Mouse (Mus musculus) forebrain, embryonic 10.5 days (tissue): Measurements from ENCODE around the gene Dirc2. TPM values are rescaled to one million over a fixed set of nuclear protein-coding genes. Genes with fewer than 3 reads are reported as not detected.

Source experiments
- DNase-seq: peaks from one replicate; pipeline ENCODE4 v3.0.0-alpha.2; 2017; ENCODE audit warnings: low spot score; ENCODE audit errors: extremely low spot score
- H3K27ac ChIP-seq: fragments of 300-500 bp; sonication (generic); 2 replicates; pipeline ENCODE4 v1.5.1; 2016; ENCODE audit warnings: mild to moderate bottlenecking
- H3K27me3 ChIP-seq: fragments of 300-500 bp; sonication (generic); 2 replicates; pipeline ENCODE4 v1.6.1; 2016; ENCODE audit warnings: mild to moderate bottlenecking; ENCODE audit not compliant: poor library complexity, severe bottlenecking
- H3K36me3 ChIP-seq: fragments of 300-500 bp; sonication (generic); replicated peaks from 2 replicates; pipeline ENCODE4 v1.6.1; 2016; ENCODE audit warnings: mild to moderate bottlenecking, moderate library complexity
- H3K4me1 ChIP-seq: fragments of 300-500 bp; sonication (generic); 2 replicates; pipeline ENCODE4 v1.6.1; 2016
- H3K4me3 ChIP-seq: fragments of 300-500 bp; sonication (generic); 2 replicates; pipeline ENCODE4 v1.5.1; 2016; ENCODE audit warnings: mild to moderate bottlenecking, moderate library complexity
- H3K9me3 ChIP-seq: fragments of 300-500 bp; sonication (generic); 2 replicates; pipeline ENCODE4 v1.6.1; 2016; ENCODE audit warnings: mild to moderate bottlenecking, moderate library complexity
- WGBS: fragments of 180-500 bp; shearing (Covaris S2); methylation state at CpG from one replicate; pipeline ENCODE4 v1.1.7; 2016; 5-methylcytosine and 5-hydroxymethylcytosine counted together
- polyA plus RNA-seq: library from polyadenylated mRNA; unstranded; fragments of >200 nt; fragmentation: Nextera tagmentation; extraction: Ambion mirVana; gene quantifications from 2 replicates; pipeline ENCODE4 v1.2.1, GENCODE M21; 2016

Gene Dirc2
- polyA plus RNA-seq, 1 experiment from 2014 or later: 10.4 TPM

DNA sequence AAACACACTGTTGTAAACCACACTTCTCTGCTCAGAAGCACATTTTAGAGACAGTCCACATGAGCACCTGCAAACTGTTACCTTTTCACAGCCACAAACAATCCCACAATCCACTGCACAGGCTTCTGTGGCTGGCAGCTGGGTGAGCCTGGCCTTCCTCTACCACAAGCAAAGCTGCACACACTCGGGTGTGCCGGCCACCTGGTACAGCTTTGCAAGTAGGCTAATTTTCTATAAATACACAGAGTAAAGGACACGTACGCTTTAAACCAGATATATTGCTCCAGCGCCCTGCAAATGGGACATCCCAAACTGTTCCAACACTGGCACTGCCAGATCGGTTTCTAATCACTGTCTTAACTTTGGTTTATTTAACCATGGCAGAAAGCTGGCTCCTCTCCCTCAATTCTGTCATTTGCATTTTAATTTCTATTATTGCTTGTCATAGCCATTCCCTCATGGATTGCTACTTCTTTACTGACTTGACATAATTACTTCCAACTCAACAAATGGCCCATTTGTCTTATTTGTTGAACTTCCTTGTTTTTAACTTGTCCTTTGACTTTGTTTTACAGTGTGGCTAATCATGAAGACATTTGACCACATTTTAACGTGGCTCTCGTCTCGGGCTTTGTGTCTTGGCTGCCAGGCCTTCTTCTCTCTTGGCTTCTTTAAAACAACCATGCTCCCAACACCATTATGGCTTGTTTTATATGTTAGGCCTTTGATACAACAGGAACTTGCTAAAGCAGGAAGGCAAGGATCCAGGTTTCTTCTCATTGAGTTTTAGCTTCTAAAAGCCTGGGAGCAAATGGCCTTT, 21.5 kb downstream of the Dirc2 start:
- 94% methylated on average over 9 of the region's 9 CpGs for WGBS

GRCm38 (mm10) chr16:35742251-35742937, 26.8 kb downstream of the Dirc2 start:
- no peak for DNase-seq
- H3K9me3 ChIP-seq: no peaks in the 10 kb centered on the region
- H3K27me3 ChIP-seq: no peaks in the 10 kb centered on the region
- no peak overlapping the region for H3K27ac ChIP-seq
- no peak overlapping the region for H3K4me3 ChIP-seq
- whole genome bisulfite sequencing: 91% methylated on average over 12 of the region's 12 CpGs
- no peaks in the 10 kb centered on the region for H3K36me3 ChIP-seq
- peaks cover 9% of the 10 kb centered on the region for H3K4me1 ChIP-seq

More for the DNA sequence above, 21.5 kb downstream of the Dirc2 start:
- Histone ChIP-seq H3K36me3 (no peaks in the 10 kb centered on the region), H3K27me3 (no peaks in the 10 kb centered on the region), H3K9me3 (no peaks in the 10 kb centered on the region), H3K4me3 (no peak overlapping the region), H3K27ac (no peak overlapping the region), H3K4me1 (0 out of 2 replicates have a peak, but pooled peaks cover 4% of the 10 kb centered on the region)
- DNase-seq: no peak

- peaks cover 15% of the 10 kb centered on the region for H3K4me1 ChIP-seq
- no peak for DNase-seq
- H3K4me3 ChIP-seq: no peak overlapping the region
- H3K27ac ChIP-seq: no peak overlapping the region
- no peaks in the 10 kb centered on the region for H3K27me3 ChIP-seq
- WGBS: 93% methylated on average over 5 of the region's 5 CpGs
- no peaks in the 10 kb centered on the region for H3K9me3 ChIP-seq
- H3K36me3 ChIP-seq: no peaks in the 10 kb centered on the region
Observed at GRCm38 (mm10) chr16:35741621-35742020, 27.5 kb downstream of the Dirc2 start.

DNA sequence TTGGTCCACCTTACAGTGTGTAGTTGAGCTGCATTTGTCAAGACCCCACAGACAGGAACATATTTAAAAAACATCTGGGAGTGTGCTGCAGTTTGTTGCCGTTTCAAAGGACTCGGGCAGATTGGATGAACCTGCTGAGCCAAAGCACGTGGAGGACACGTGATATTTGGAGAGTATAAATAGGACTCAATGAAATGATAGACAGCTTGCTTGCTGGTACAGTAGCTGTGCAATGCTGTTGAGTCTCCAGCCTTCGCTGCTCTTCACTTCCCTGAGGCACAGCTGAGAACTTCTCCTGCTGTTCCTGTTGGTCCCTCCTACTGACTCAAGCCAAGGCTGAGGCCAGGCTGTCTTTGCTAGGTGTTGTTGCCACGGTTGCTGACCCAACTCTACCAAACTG, 28.2 kb downstream of the Dirc2 start:
- Histone ChIP-seq H3K36me3 (no peaks in the 10 kb centered on the region), H3K27ac (no peak overlapping the region)
- 90% methylated on average over 6 of the region's 6 CpGs for WGBS

GRCm38 (mm10) chr16:35740357-35740756, 28.8 kb downstream of the Dirc2 start:
- WGBS: 86% methylated on average over 12 of the region's 12 CpGs
- H3K4me1 ChIP-seq: peaks cover 16% of the 10 kb centered on the region
- H3K27me3 ChIP-seq: no peaks in the 10 kb centered on the region
- no peaks in the 10 kb centered on the region for H3K9me3 ChIP-seq
- no peaks in the 10 kb centered on the region for H3K36me3 ChIP-seq
- no peak overlapping the region for H3K27ac ChIP-seq
- no peak overlapping the region for H3K4me3 ChIP-seq
- no peak for DNase-seq

More for the DNA sequence above, 28.2 kb downstream of the Dirc2 start:
- Histone ChIP-seq H3K4me3 (no peak overlapping the region), H3K9me3 (no peaks in the 10 kb centered on the region), H3K4me1 (peaks cover 16% of the 10 kb centered on the region), H3K27me3 (no peaks in the 10 kb centered on the region)
- no peak for DNase-seq

DNA sequence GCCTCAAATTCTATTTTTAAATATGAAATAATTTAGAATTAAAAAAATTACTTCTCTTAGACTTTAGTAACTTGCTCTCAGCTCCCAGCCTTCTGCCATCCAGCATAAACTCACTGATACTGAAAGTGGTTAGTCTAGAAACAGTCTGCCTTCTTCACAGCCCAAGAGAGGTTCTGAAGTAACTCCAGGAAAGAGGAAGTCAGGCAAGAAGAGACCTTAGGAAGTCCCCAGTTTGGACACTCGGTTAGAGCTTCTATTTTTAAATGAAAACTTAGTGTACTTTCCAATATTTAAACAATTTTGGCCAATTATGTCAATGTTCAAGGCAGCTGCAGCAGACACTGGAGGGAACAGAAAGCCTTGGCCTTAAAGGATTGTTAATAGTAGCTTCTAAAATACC, 29.6 kb downstream of the Dirc2 start:
- WGBS: 75% methylated on average over 1 of the region's 1 CpGs
- H3K36me3 ChIP-seq: no peaks in the 10 kb centered on the region
- H3K4me3 ChIP-seq: no peak overlapping the region
- H3K27me3 ChIP-seq: no peaks in the 10 kb centered on the region
- no peak for DNase-seq
- peaks cover 16% of the 10 kb centered on the region for H3K4me1 ChIP-seq
- H3K9me3 ChIP-seq: no peaks in the 10 kb centered on the region
- H3K27ac ChIP-seq: no peak overlapping the region

GRCm38 (mm10) chr16:35738096-35738767, 30.9 kb downstream of the Dirc2 start:
- H3K27me3 ChIP-seq: no peaks in the 10 kb centered on the region
- no peak for DNase-seq

GRCm38 (mm10) chr16:35734038-35734437, 35.1 kb downstream of the Dirc2 start:
- Histone ChIP-seq H3K9me3 (no peaks in the 10 kb centered on the region), H3K27ac (no peak overlapping the region), H3K27me3 (no peaks in the 10 kb centered on the region), H3K4me1 (peaks cover 21% of the 10 kb centered on the region), H3K4me3 (no peak overlapping the region), H3K36me3 (no peaks in the 10 kb centered on the region)
- DNase-seq: peak; percentile 66
- WGBS: 16% methylated on average over 6 of the region's 6 CpGs

More at GRCm38 (mm10) chr16:35738096-35738767, 30.9 kb downstream of the Dirc2 start:
- Histone ChIP-seq H3K4me3 (no peak overlapping the region), H3K4me1 (peaks cover 16% of the 10 kb centered on the region), H3K27ac (no peak overlapping the region), H3K36me3 (no peaks in the 10 kb centered on the region), H3K9me3 (no peaks in the 10 kb centered on the region)
- 58% methylated on average over 7 of the region's 7 CpGs for WGBS

GRCm38 (mm10) chr16:35732096-35732495, 37.1 kb downstream of the Dirc2 start:
- H3K27me3 ChIP-seq: no peaks in the 10 kb centered on the region
- H3K27ac ChIP-seq: no peak overlapping the region
- no peaks in the 10 kb centered on the region for H3K9me3 ChIP-seq
- H3K36me3 ChIP-seq: peaks cover 5% of the 10 kb centered on the region; the same call in 1 of the 2 replicates
- H3K4me3 ChIP-seq: no peak overlapping the region
- H3K4me1 ChIP-seq: peaks cover 11% of the 10 kb centered on the region
- 95% methylated on average over 7 of the region's 7 CpGs for WGBS
- DNase-seq: no peak

GRCm38 (mm10) chr16:35729151-35729738, 39.9 kb downstream of the Dirc2 start:
- peaks cover 5% of the 10 kb centered on the region for H3K4me1 ChIP-seq
- WGBS: 80% methylated on average over 8 of the region's 8 CpGs
- H3K4me3 ChIP-seq: no peak overlapping the region
- no peaks in the 10 kb centered on the region for H3K27me3 ChIP-seq
- H3K36me3 ChIP-seq: peaks cover 5% of the 10 kb centered on the region; the same call in 1 of the 2 replicates
- H3K27ac ChIP-seq: peak overlapping the region; percentile 61; the same call in 1 of the 2 replicates
- no peaks in the 10 kb centered on the region for H3K9me3 ChIP-seq
- DNase-seq: no peak

GRCm38 (mm10) chr16:35726601-35727000, 42.6 kb downstream of the Dirc2 start:
- peaks cover 7% of the 10 kb centered on the region for H3K36me3 ChIP-seq
- H3K27ac ChIP-seq: no peak overlapping the region
- peaks cover 5% of the 10 kb centered on the region for H3K4me1 ChIP-seq
- WGBS: 85% methylated on average over 2 of the region's 2 CpGs
- no peak for DNase-seq
- H3K27me3 ChIP-seq: no peaks in the 10 kb centered on the region
- H3K4me3 ChIP-seq: no peak overlapping the region
- H3K9me3 ChIP-seq: no peaks in the 10 kb centered on the region

- no peaks in the 10 kb centered on the region for H3K9me3 ChIP-seq
- peaks cover 7% of the 10 kb centered on the region for H3K36me3 ChIP-seq
- 85% methylated on average over 6 of the region's 6 CpGs for WGBS
- H3K27me3 ChIP-seq: no peaks in the 10 kb centered on the region
- H3K4me3 ChIP-seq: no peak overlapping the region
- H3K27ac ChIP-seq: no peak overlapping the region
- H3K4me1 ChIP-seq: peaks cover 4% of the 10 kb centered on the region
- no peak for DNase-seq
Observed at GRCm38 (mm10) chr16:35724561-35724960, 44.6 kb downstream of the Dirc2 start.
